Mouse (Mus musculus) spleen, postnatal 4 days (tissue): ENCODE measurements around the gene Trpv5.

Source experiments
- DNase-seq, 2 experiments: peaks; one replicate each; pipeline ENCODE4 v3.0.0; 2022; ENCODE audit warnings: low spot score in 2 of 2

Trpv5 gene

DNA sequence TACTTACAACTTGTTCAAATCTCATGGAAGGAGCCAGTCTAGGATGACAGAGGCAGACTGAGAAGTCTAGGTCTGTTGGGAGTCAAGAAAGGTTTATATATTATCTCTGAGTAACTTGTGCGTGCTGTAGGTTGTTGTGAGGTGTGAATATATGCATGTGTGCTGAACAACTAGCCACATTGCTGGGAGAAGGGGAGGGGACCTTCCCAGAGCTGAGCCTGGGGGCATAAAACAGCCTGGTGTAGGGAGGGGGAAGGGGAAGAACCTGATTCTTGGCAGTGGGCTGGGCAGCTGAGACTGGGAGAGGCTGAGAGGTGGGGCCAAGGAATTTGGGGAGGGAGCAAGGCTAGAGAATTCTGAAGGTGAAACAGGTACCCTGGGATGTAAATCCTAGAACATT lies at the start of gene Trpv5:
Trpv5 (minus strand) TSS at position 101 of the 400 bp plus-strand sequence.
- no peak for DNase-seq

DNA sequence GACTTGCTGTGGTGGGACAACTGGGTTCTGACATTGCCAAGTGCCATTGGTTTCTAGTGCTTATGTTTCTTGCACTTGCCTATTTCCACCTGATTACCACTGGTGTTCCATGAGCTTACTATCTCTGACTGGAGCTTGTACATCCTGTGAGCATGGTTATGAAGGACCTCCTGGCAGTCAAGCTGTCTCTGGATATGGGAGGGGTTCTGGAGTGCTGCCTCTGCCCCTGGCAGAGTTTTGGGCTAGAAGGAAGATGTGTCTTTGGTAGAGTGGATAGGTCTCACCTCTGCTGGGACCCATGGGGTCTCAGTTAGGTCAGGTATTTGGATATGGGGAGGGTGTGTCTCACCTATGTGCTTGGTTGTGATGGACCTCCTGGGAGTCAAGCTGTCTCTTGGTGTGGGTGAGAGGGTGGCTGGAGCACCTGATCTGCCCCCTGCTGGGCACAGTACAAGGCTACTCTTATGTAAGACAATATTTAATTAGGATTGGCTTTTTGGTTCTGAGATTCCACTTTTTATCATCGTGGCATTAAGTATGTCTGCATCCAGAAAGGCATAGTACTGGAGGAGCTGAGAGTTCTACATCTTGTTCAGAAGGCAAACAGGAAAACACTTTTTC lies 47.5 kb upstream of the Trpv5 start:
- peak in 1 of 2 experiments; percentile 31 for DNase-seq

DNA sequence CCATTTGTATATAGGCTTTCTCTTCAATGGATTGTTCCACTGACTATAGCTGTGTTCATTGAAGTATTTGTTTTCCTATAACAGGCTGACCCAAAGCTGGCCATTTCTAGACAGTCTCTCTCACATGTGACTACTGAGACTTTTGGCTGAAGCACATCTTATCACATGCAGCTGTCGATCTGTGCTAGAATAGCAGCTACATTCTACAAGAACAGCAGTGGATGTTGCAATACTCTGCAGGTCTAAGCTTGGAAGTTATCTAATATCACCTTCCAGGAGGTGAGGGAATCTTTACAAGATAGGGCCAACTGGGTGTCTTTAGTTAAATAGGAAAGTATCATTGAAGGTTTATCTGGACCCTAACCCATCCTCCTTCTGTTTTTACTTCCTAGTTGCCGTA lies 40.9 kb upstream of the Trpv5 start:
- no peak for DNase-seq

DNA sequence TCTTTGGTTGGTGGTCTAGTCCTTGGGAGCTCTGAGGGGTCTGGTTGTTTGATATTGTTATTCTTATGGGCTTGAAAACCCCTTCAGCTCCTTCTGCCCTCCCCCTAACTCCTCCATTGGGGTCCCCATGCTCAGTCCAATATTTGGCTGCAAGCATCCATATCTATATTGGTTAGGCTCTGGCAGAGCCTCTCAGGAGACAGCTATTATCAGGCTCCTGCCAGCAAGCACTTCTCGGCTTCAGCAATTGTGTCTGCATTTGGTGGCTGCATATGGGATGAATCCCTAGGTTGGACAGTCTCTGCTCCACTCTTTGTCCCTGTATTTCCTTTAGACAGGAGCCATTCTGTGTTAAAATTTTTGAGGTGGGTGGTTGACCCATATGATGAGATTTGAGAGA lies 29.7 kb upstream of the Trpv5 start:
- DNase-seq, result no peak

DNA sequence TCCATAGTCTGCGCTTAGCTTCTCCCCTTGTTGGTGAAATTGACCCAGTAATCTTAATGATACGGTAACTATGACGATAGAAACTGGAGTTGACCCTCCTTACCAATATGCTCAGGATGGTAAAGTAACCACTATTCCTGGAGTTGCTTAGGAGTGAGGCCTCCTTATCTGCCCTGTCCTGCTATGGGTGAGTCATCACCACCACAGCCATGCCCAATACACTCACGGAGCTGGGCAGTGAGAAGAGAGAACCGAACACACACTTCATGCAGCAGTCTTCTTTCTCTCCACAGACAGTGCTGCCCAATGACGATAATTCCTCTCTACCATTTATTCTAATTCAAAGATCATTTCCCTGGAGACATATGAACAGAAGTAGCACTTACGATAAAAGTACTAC lies 25.7 kb upstream of the Trpv5 start:
- peak; percentile 65 to 73 for DNase-seq

DNA sequence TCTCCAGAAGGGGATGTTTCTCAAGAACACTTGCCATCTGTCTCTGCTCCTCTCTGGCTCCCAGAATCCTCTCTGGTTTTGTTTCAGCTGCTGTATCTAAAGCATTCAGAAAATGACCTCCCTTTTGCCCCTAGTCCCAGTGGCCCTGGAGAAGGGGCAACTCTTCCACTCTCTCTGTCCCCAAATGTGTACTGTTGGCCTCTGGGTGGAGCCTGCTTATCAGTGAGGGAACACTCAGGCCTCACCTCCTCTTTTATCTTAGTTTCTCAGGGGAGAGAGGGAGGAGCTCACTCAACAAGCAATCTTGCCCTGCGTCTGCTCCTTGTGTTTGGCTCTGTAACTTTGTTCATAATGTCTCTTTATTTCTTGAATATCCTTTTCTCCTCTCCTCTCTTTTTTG lies 23.6 kb upstream of the Trpv5 start, which contains the start of gene Kel:
Kel (minus strand) TSS at position 217 of the 400 bp plus-strand sequence.
- DNase-seq, result peak; percentile 74 to 82

DNA sequence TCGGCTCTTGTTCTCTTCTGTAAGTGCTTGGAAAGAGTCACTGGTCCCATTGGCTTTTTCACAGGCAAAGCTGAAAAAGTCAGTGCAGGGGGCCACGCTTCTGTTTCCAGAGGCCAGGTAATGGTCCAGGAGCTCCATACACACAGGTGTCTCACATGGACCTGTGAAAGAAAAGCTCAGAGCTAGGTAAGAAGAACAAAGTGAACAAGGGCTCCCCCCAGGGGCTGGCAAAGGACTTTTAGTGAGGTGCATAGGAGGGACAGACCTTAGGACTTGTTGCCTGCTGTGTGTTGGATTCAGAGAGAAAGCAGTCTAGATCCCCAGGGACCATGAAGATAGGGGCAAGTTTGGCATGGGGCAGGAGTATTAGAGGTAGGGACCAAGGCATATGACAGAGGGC lies 22.4 kb upstream of the Trpv5 start:
- DNase-seq, result peak; percentile 76 to 83

DNA sequence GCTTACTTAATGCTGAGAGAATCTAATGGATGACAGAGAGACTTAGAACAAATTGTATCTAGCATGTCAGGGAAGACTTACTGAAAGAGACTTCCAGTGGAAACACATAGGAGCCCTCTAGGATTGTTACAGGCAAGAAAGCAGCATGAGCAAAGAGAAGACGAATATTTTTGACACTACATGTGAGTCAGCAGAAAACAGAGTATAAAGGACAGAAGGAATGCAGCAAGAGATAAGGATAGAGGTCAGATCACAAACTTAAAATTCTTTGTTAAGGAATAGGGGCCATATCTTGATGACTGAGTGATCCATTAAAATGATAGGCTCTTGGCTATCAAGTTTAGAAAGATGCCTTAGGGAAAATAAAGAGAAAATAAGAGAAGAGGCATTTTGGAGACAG lies 20.7 kb upstream of the Trpv5 start:
- DNase-seq, result no peak

DNA sequence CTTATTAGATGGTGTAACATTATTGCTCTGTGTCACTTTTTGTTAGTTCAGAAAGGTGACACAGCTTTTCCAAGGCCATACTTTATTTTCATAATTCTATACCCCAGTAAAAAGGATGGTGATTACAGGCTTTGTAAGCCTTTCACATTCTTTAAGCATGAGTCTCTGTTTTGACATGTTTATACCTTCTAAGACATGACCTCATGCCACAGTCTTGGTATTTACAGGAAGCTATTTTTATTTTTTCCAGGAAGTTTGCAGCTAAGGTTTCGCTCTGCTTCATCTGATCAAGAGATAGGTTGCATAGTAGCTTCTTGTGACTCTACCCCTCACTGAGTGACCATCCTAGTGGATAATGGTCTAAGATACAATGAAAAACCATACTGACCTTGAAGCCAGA lies 13.8 kb upstream of the Trpv5 start:
- DNase-seq, result no peak

DNA sequence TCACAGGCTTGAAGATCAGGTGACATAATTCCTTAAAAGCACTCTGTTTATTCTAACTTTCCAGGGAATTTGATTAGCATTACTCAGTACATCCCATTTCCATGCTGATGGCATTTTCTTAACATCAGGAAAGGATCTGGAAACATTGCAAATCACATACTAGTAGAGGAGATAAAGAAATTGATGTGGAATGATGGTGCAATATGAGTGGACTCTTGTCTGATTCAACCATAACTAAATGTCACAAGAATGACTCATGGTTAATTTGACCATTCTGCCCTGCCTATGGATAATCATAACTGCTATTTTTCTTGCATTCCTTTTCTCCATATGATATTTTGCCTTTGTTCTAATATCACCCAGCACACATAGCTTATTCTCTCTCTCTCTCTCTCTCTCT lies 11.6 kb upstream of the Trpv5 start:
- DNase-seq, result no peak

DNA sequence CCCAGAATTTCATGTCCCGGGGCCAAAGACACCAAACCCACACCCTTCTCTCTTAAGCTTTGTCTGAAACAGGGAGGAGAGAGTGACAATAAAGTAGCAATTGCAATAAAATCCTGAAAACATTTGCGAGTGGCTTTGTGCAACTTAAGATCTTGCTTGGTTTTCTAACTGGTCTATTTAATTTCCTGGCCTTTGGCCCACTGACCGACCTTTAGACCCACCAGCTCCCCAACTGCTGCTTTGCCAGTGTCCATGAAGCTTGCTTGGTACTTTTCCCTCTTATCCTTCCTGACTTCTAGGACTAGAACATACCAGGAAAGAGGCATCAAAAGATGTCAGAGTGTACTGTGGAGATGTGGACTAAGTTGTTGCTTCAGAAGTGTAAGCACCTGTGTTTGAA lies 5.0 kb upstream of the Trpv5 start:
- no peak for DNase-seq

DNA sequence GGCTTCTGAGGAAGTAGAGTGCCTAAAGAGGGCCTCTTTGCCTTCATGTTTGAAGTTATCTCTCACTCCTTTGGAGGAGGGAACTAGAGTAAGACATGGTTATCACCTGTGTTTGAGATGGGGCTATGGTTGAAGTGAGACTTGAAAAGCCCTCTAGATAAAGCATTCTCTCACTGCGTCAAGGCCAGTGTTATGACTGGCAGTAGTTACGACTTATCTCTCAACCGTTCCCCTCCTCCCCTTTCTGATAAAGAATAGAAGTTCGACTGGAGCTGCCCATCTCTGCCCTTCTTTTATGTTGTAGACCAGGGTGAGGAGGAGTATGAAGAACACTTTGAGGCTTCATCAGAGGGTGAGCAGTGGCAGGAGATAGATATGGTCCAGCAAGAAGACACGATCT lies 4.3 kb upstream of the Trpv5 start:
- DNase-seq, result no peak

DNA sequence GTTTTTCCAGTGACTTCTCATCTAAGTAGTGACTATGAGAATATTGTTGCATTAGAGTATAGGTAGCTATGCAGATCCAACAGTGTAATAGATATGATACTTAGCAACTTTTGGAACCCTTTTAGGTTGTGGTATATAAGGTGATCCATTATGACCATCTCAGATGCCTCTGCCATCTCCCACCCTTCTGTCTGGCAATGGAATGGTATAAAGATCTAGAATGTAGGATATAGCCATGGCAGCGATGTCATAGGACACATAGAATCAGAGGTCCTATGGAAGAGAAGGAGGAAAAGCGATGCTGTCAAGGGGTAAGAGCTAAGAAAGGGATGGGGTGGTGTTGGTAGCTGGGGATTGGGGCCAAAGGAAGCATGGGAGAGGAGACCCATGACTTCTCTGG lies 3.6 kb upstream of the Trpv5 start, which contains the start of gene Llcfc1:
Llcfc1 (plus strand) TSS at position 301 of the 400 bp plus-strand sequence.
- DNase-seq, result no peak

DNA sequence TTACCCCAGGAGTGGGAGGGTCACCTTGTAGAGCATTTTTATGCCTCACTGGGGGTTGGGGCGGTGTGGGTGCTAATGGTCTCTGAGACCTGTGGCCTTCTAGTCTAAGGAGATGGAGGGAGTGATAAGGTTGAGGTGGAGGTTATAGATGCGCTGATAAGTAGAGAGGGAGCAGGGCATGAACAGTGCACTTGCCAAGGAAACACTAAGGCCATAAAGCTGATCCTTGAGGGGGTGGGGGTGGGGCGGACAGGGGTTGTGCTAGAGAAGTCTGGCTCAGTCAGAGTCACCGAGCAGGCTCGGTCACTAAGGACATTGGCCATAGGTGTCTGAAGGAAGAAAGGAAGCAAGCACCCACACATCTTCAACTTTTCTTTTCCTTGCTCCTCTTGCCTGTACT lies 1.1 kb upstream of the Trpv5 start:
- no peak for DNase-seq

DNA sequence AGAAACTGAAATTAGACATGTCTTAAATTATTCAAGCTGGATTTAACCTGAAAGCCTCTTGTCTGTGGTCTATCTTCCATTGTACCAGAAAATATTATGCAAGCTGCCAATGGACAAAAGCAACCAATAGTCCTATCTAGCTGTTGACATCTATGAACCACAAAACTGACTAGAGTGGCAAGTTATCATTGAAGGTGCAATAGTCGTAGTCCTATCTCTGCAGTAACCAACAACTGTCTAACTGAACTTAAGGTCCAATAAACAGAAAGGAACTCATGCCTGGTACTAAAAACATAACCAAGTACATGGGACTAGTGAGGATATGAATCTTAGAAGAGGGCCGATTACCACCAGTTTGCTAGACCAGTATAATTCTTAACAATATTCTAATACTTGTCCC lies 4.0 kb downstream of the Trpv5 start:
- DNase-seq, result no peak

DNA sequence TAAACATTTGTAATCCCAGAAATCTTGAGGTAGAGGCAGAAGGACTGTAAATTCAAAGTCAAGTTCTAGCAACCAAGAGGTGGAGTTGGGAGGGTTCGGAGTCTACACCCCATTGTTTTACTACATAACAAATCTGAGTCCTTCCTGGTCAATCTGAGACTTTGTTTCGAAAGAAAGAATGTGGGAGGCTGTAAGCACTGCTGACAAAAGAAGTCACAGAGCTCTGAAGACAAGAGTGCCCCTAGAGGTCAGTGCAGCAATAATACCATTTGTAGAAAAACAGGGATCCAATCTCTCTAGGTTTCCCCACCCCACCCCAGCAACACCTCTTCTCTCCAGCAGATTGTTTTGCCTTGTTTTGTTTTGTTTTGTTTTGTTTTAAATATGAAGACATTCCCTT lies 18.2 kb downstream of the Trpv5 start:
- no peak for DNase-seq

DNA sequence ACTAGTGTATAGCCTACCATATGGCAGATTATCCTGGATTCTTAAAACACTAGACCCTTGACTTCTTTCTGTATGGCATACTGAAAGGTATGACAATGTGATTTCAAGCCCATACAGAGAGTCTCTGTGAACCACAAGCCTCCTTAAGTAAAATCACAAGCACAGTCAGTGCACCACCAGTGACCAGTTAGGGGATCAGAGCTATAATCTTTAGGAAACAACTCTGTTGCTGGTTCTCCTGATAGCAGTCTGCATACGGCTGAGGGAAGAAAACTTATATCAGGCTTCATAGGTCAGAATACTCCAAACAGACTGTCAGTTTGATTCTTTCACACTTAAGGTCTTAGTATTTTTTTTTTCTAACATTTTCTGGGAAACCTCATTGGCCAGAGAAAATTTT lies 22.1 kb downstream of the Trpv5 start:
- DNase-seq, result no peak

DNA sequence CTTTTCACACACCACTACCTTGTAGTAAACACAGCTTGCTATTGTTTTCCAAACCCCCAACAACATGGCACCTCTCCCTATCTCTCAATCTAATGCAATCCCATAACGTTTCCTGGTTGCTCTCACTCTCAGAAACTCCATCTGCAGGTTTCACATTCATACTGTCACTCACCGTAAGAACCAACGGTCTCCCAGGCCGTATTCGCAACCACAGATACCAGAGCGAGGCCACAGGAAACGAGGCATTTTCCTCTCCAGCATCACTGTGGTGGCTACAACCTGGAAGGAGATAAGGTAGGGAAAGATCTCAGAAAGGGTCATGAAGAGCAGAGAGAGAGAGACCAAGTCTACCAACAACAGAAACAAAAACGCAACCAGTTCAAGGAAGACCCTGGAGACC lies 25.9 kb downstream of the Trpv5 start:
- no peak for DNase-seq

DNA sequence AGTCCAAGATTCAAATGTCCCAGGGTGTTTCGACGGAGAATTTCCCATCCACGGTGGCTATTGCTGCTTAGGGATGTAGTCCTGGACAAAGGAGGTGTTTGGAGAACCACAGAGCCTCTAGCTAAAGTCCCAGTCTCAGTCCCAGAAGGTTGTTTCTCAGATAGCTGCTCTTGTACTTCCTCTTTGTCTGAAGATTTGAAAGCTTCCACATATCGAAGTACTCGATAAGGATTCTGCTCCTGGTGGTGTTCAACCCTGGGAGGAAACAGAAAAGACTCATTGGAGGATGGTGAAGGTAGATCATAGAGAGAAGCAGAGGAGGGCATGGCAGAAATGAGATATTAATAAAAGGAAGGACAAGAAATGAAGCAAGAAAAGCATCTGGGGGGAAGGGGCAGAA lies 27.4 kb downstream of the Trpv5 start:
- no peak for DNase-seq

DNA sequence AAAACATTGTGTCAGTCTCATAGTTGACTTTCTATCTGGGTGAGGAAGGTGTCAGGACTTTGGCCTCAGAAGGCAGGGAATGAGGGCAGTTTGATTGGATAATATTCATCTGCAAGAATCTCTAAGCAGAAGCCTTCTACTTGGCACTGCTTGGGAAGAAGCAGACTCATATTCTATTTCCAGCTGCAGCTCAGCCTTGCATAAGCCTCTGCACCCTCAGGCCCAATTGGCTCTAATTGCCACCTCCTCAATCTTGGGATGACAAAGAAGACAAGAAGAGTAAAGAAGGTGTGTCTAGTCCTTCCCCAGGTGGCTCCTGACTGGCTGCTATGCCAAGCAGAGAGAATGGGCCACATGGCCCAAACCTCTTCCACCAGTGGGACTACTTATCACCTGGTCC lies 33.9 kb downstream of the Trpv5 start:
- DNase-seq, result no peak

DNA sequence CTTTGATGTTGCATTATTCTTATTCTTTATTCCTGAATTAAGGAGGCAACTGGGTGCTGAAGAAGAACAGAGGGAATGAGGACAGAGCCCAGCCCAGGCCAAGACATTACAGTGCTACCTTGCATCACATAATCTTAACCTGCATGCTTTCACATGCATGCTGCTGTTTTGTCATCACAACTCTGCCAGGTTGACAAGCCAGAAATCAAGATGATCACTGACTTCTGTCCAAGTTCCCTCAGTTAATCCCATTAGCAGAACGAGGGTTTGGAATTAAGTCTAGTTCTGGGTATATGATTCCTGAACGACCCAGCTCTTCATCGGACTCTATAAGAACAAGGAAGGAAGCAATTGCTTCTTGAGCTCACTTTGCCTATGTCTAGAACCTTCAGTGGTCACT lies 34.3 kb downstream of the Trpv5 start:
- DNase-seq, result no peak

DNA sequence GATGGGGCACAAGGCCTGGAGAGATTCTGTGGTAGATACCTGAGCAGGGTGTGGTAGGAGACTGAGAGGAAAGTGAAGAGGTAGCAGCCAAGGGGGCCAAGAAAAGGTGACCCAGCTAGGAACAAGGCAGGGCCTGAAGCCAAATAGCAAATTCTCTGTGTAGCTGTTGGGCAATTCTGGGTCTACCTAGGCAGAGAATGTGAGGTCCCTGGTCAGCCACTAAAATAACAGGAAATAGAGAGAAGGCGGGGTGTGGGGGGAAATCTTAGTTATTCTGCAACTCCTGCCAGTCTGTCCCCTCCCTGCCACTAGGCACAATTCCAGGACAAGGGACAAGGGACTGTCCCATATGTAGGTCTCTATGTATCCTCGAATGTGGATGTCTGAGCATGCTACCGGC lies 37.3 kb downstream of the Trpv5 start:
- DNase-seq, result no peak

DNA sequence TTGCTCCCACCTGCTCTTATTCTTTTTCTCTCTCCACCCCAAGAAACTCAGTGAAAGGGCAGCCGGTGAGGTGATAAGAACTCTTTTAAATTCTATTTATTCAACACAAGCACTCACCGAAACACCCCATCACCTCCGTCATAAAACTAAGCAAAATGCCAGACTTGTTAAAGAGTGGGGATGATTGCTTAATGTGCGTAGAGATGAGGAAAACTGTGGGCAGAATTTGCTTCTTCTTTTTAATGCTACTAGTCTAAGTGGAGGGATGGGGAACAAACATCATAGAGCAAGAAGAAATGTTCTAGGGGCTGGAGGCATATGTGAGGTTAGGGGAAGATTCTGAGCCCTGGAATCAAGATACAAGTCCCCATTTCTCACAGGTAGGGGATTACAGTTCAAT lies 37.8 kb downstream of the Trpv5 start:
- DNase-seq, result no peak

DNA sequence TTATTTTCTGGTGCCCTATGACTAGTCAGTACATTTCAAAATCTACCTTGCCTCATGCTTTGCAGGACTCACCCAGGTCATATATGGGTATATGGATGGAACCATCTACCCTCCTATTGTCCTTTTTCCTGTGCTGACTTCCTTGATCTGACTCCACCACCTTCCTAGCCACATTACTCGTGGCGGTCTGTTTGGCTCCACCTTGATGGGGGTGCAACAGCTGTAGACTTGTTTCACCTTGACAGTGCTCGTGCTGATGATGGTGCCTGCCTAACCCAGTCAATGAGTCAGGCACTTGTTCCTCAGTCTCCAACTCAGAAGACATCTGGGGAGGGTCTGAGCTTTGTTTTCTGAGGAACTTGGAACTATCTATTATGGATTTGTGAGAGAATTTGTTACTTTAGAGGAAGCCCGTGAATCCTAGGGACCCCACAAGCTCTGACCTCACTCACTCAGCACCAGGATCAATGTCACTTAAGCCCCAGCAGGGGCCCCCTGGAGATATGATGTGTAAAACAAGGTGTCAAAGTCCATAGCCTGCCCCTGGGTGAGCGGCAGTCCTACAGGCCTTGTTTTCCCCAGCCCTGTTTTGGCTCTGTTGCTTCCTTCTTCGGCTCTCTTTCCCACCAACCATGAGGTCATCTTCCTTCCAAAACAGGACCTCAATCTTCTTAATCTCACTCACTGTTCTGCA lies 39.2 kb downstream of the Trpv5 start:
- DNase-seq, result no peak
